ENCODE assay signal across 13 mouse cellular contexts in genomic region chr7:39866674-39867428, GRCm38 (mm10).
DNase-seq lines count a peak whose midpoint lies in the region; ATAC-seq and TF ChIP-seq lines count a peak whose summit lies in the region.
"Had no signal": no experiment of that assay in that cellular context is flagged by ENCODE, and none has a peak within 500 bp of the region (broad histone marks: within the 10 kb centered on the region; RNA-seq: fewer than 3 reads in every experiment).

No protein-coding gene starts in this region.

- peak; percentile 32 for DNase-seq in kidney, postnatal 14 days
- no peak for DNase-seq in kidney, adult 18-20 months
- DNase-seq in neural tube, embryonic 10.5 days (ENCODE audit: extremely low spot score, low spot score) = no peak
- DNase-seq in fibroblast of lung, adult 2 months (ENCODE audit: low read depth) = peak; percentile 31
- DNase-seq in hindbrain, postnatal 0 days (ENCODE audit: low spot score) = peak; percentile 27
- no peak for DNase-seq in gastrocnemius, postnatal 10 days
- DNase-seq: cerebellum, adult 18-20 months; liver, embryonic 13.5 days; lung, postnatal 36 days; right cerebral cortex, postnatal 25 days had no signal

- WGBS in neural tube, embryonic 13.5 days = 79% methylated on average over 6 of the region's 6 CpGs
- WGBS in hindbrain, postnatal 0 days = 41% methylated on average over 6 of the region's 6 CpGs

- no peak overlapping the region for H3K4me2 ChIP-seq in neural tube, embryonic 13.5 days
- no peak overlapping the region for H3K4me2 ChIP-seq in hindbrain, postnatal 0 days (ENCODE audit: low read depth, low read length)
- H3K4me2 ChIP-seq: liver, embryonic 13.5 days had no signal

- 0 out of 2 replicates have a peak overlapping the region, but pooled peaks have one; percentile 18 for H3K27ac ChIP-seq in neural tube, embryonic 13.5 days (replicated peaks)
- H3K27ac ChIP-seq in hindbrain, postnatal 0 days = no peak overlapping the region
- H3K27ac ChIP-seq: liver, embryonic 13.5 days had no signal

- no peaks in the 10 kb centered on the region for H3K36me3 ChIP-seq in neural tube, embryonic 13.5 days
- H3K36me3 ChIP-seq in hindbrain, postnatal 0 days (ENCODE audit: insufficient read depth, low read length) = no peaks in the 10 kb centered on the region
- H3K36me3 ChIP-seq: liver, embryonic 13.5 days had no signal

- no peak overlapping the region for H3K4me3 ChIP-seq in neural tube, embryonic 13.5 days
- H3K4me3 ChIP-seq in hindbrain, postnatal 0 days (ENCODE audit: low read length) = no peak overlapping the region
- H3K4me3 ChIP-seq: liver, embryonic 13.5 days had no signal

- H3K9ac ChIP-seq in neural tube, embryonic 13.5 days = no peak overlapping the region
- H3K9ac ChIP-seq in hindbrain, postnatal 0 days (replicated peaks; ENCODE audit: low read length) = no peak overlapping the region
- H3K9ac ChIP-seq: liver, embryonic 13.5 days had no signal

- TF ChIP-seq CTCF in hindbrain, postnatal 0 days (IDR thresholded peaks at IDR 0.05; ENCODE audit: low read depth) = peak; percentile 29; the same call in 1 of the 2 replicates

- no peak for ATAC-seq in neural tube, embryonic 13.5 days (ENCODE audit: low read depth)
- ATAC-seq in hindbrain, postnatal 0 days = no peak; the same call in 1 of the 2 replicates
- ATAC-seq in inflammation-experienced regulatory T-cells, adult 6 months = no peak
- ATAC-seq: midbrain, embryonic 16.5 days had no signal

- no peaks in the 10 kb centered on the region for H3K27me3 ChIP-seq in neural tube, embryonic 13.5 days
- no peaks in the 10 kb centered on the region for H3K27me3 ChIP-seq in hindbrain, postnatal 0 days (ENCODE audit: insufficient read depth, low read length)
- H3K27me3 ChIP-seq: liver, embryonic 13.5 days had no signal

- H3K4me1 ChIP-seq in neural tube, embryonic 13.5 days (replicated peaks) = peaks cover 20% of the 10 kb centered on the region; the same call in 1 of the 2 replicates
- H3K4me1 ChIP-seq in hindbrain, postnatal 0 days (ENCODE audit: insufficient read depth, low read length) = no peaks in the 10 kb centered on the region
- H3K4me1 ChIP-seq: liver, embryonic 13.5 days had no signal

- H3K9me3 ChIP-seq in neural tube, embryonic 13.5 days = no peaks in the 10 kb centered on the region
- no peaks in the 10 kb centered on the region for H3K9me3 ChIP-seq in hindbrain, postnatal 0 days (ENCODE audit: low read length)
- H3K9me3 ChIP-seq: liver, embryonic 13.5 days had no signal

Comparison
In these comparisons a context has a peak if more than half of its experiments do, and no peak if none do; other contexts are left out.
1. DNase-seq: peak in kidney, postnatal 14 days (single experiment), fibroblast of lung, adult 2 months (single experiment) and hindbrain, postnatal 0 days (single experiment); none in kidney, adult 18-20 months (single experiment), neural tube, embryonic 10.5 days (single experiment) and gastrocnemius, postnatal 10 days (single experiment).